Mouse (Mus musculus) right cerebral cortex, adult 18-20 months (tissue): Measurements from ENCODE around the gene Sdk1.

ENCODE experiments used
- DNase-seq: peaks from one replicate; pipeline ENCODE4 v3.0.0; 2022; ENCODE audit warnings: mixed read lengths

Sdk1 gene

GRCm38 (mm10) chr5:141902544-141903250 lies 661.4 kb downstream of the Sdk1 start:
- DNase-seq: no peak

- no peak for DNase-seq
Observed at GRCm38 (mm10) chr5:141910444-141910843, 669.2 kb downstream of the Sdk1 start.

- no peak for DNase-seq
Observed at GRCm38 (mm10) chr5:141910886-141911285, 669.6 kb downstream of the Sdk1 start.

- no peak for DNase-seq
Observed at GRCm38 (mm10) chr5:141912881-141913280, 671.6 kb downstream of the Sdk1 start.

GRCm38 (mm10) chr5:141916954-141917353 lies 675.7 kb downstream of the Sdk1 start:
- no peak for DNase-seq

- DNase-seq: peak; percentile 8
Observed at GRCm38 (mm10) chr5:141939000-141939399, 697.7 kb downstream of the Sdk1 start.

GRCm38 (mm10) chr5:141940636-141941035 lies 699.3 kb downstream of the Sdk1 start:
- DNase-seq: no peak

- DNase-seq: no peak
Observed at GRCm38 (mm10) chr5:141950791-141951190, 709.5 kb downstream of the Sdk1 start.

- no peak for DNase-seq
Observed at GRCm38 (mm10) chr5:141952270-141952669, 711.0 kb downstream of the Sdk1 start.

GRCm38 (mm10) chr5:141952708-141953490 lies 711.6 kb downstream of the Sdk1 start:
- DNase-seq: no peak

GRCm38 (mm10) chr5:141971071-141971470 lies 729.8 kb downstream of the Sdk1 start:
- DNase-seq: no peak

GRCm38 (mm10) chr5:141979511-141979910 lies 738.2 kb downstream of the Sdk1 start:
- no peak for DNase-seq

- no peak for DNase-seq
Observed at GRCm38 (mm10) chr5:141980746-141981145, 739.5 kb downstream of the Sdk1 start.

GRCm38 (mm10) chr5:141984322-141984721 lies 743.0 kb downstream of the Sdk1 start:
- DNase-seq: no peak

- DNase-seq: peak; percentile 3
Observed at GRCm38 (mm10) chr5:141985003-141985402, 743.7 kb downstream of the Sdk1 start.

GRCm38 (mm10) chr5:141985551-141985950 lies 744.3 kb downstream of the Sdk1 start:
- DNase-seq: no peak

- no peak for DNase-seq
Observed at GRCm38 (mm10) chr5:141987287-141987799, 746.1 kb downstream of the Sdk1 start.

GRCm38 (mm10) chr5:141988685-141989084 lies 747.4 kb downstream of the Sdk1 start:
- no peak for DNase-seq

- peak; percentile 3 for DNase-seq
Observed at GRCm38 (mm10) chr5:141994192-141994591, 752.9 kb downstream of the Sdk1 start.

- no peak for DNase-seq
Observed at GRCm38 (mm10) chr5:142000247-142000646, 759.0 kb downstream of the Sdk1 start.

- DNase-seq: no peak
Observed at GRCm38 (mm10) chr5:142001131-142001530, 759.8 kb downstream of the Sdk1 start.

GRCm38 (mm10) chr5:142001973-142002372 lies 760.7 kb downstream of the Sdk1 start:
- no peak for DNase-seq

- no peak for DNase-seq
Observed at GRCm38 (mm10) chr5:142010189-142010588, 768.9 kb downstream of the Sdk1 start.

GRCm38 (mm10) chr5:142017001-142017400 lies 775.7 kb downstream of the Sdk1 start:
- DNase-seq: no peak
